Mouse (Mus musculus): Measurements from ENCODE around the gene Gm13212.
"Not testable (repeated sequence)": the region's sequence is repeated elsewhere in the genome, so short reads cannot be mapped to it uniquely, and the experiment has no call there.

- not testable (repeated sequence) for TF ChIP-seq POLR2A, CTCF (IDR thresholded peaks at IDR 0.05; ENCODE audit: insufficient read depth, low read depth, low read length)
Observed at GRCm38 (mm10) chr4:145545734-145546349, 39.1 kb upstream of the Gm13212 start.

Data from olfactory bulb, adult 2 months (tissue).